Mouse (Mus musculus) spleen, adult 18-20 months (tissue): ENCODE measurements around the gene Cnnm1.
A peak's percentile ranks its signal among the peaks of the same experiment; 100 is the strongest.

Source experiments
- DNase-seq, 2 experiments: peaks; one replicate each; pipeline ENCODE4 v3.0.0; 2022; ENCODE audit warnings: mixed read lengths in 2 of 2

Cnnm1 gene

DNA sequence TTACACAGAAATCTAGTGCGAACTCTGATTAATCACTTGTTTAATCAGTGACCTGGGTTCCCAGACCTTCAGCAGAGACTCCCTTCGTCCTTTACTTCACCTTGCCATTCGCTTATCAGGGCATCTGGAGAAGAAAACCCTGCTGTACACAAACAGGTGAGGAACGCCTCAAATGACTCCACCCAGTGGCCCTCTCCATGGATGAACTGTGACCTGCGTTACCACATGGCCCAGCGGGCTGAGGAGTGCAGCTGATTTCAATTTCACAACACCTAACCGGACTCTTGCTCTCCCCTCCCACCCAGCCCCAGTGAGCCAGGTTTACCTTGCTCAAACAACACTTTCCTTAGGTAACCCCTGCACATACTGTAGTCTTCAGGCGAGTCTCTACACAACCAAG, 73.6 kb downstream of the Cnnm1 start:
- no peak for DNase-seq

DNA sequence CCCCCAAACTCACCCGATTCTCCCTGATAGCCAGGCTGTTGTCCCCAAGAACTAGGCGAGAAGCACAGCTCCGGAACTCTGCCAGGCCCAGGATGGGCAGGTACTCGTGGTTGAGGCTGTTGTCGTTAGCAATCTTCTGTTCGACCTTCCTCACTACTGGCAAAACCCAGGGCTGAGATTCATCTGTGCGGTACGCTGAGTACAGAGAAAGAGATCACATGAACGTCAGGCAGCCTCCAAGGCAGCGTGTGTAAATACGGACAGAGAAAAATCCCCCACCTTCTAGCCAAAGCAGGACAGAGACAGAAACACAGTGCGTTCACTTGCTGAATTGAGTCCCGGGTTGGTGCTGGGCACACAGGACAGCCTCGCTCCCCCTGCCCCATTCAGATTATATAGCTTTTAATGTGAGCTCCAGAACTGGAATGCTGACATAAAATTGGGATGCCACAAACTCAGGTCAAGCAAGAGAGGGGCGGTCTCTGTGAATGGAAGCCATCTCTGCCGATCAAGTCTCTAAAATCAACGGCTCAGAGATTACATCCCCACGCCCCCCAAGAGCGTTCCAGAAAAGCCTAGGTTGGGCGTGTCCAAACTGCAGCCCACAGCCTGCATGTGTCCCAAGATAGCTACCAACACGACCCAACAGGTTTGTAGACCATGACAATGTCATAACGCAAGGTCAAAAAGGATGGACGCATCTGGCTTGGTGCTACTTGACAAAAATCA, 75.6 kb downstream of the Cnnm1 start:
- DNase-seq, result no peak

DNA sequence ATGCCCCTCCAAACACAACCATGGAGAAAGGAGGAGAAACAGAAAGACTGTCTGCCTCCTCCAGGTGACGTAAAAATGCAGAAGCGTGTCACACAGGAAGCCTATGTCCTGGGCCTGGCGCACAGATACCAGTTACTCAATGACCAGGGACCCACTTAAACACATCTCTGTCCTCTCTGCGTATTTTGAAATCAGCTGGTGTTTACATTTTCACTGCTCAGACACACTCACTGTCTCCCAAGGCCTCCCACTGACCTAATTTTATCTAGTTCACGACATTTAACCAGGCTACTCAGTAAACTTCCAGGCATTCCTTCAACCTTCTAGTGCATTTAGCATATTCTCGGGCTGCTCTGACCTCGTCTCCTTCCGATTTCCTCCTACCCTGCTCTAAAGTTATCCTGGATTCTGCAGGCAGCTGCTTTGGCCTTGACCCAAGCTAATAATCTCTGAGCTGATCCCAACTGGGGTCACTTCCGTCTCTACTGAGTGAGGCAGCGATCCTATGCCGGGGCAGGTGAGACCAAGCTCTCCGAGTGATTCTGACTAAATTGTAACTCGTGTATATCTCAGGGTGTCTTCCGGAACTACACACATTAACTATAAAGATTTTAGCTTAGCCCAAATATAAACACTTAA, 76.3 kb downstream of the Cnnm1 start:
- no peak for DNase-seq

DNA sequence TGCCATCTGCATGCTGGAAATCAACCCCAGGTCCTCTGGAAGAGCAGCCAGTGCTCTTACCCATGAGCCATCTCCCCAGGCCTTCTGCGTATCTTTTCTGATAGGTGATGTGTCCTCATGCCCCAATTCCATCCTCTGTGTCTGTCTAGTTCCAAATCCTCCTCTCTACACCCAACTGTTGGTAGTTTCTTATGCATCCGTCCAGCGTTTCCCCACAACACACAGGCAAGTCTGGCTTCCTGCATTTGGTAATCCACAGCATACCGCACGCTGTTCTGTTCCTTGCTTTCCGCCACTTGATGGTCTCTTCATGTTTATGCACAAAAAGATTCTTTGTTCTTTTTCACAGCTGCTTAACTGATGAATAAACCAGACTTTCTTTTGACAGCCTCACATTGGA, 77.1 kb downstream of the Cnnm1 start:
- DNase-seq, result no peak

DNA sequence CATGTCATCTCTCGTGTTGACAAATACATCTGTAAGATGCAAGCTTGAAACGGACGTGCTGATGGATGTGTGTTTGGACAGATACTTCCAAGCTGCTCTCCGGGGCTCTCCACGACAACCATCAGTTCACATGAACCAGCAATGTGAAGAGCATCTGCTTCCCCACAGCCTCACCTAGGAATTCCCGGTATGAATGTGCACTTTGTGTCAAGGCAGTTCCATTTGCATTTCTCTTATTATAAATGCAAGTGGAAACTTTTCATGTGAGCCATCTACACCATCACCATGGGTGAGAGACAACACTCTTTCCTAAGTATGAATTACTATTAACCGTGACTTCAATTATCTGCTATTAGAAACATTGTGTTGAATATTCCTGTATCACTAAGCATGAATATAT, 77.6 kb downstream of the Cnnm1 start:
- DNase-seq, result no peak

DNA sequence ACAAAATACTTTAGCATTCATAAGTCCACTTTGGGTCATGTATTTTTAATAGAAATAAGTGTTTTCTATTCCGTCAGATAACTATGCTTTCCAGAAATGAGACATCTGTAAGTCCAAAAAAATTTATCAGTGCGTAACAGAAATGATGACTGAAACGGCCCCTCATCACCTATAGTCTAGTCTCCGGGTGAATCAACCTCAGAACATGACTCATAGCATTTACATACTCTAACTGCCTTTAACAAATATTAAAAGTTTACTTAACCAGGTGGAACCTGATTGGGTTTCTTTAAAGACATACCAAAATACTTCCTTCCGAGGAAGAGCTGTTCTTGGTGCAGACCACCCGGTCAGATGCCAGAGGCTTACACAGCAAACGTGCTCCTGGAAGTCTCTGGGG, 78.0 kb downstream of the Cnnm1 start:
- no peak for DNase-seq

DNA sequence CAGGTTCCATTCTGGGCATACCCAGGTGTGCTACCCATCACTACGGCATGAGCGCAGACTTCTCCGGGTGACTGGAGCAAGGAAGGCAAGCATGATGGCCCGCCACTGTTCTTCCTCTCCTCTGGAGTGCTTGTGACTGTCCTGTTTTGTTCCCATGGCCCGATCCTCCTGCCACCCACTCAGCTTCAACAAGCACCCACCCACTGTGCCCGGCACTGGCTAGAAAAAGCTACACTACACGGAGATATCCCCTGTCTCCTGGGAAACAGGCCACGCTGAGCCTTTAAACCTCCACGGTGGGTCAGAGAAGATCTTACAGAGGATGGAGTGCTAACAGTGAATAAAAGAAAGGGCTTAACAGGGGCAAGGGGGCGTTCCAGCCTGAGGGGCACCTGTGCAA, 79.0 kb downstream of the Cnnm1 start:
- DNase-seq, result no peak

DNA sequence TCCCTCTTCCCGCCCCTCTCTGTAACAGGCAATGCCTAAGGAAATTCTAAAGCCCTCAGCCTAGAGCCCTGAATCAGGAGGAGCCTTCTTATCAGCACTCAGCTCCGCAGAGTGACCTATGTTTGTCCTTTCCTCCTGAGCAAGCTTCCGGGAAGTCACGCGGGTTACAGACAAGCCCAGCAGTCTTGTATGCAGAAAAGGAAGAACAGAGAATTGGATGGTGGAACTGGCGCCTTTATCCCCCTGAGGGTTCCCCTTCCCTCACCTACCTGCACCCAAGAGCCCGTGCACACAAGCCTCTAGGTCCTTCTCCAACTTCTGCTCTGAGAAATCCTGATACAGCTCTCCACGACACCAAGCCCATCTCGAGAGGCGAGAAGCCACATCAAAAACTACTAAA, 80.2 kb downstream of the Cnnm1 start:
- DNase-seq, result no peak

GRCm38 (mm10) chr19:43521362-43521761, 81.1 kb downstream of the Cnnm1 start:
- DNase-seq, result no peak

- no peak for DNase-seq
Observed at GRCm38 (mm10) chr19:43521996-43522395, 81.8 kb downstream of the Cnnm1 start.

DNA sequence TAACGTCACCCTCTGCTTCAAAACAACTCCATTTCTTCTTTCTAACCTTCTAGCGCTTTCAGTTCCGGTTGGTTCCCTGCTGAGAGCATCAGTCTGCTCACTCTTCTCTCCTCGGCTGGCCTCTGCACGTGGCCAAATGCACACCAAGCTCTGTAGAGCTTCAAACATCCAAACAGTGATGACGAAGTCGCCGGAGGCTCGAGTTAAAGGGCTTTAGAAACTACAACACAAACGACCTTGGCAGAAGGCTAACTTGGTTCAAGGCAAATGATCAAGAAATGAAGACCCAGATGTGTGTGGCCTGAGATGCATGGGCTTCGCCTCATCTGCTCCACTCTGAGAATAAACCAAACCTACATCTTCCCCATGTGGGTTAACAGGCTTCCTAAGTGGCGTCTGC, 83.3 kb downstream of the Cnnm1 start:
- DNase-seq, result peak; percentile 15 to 23

- peak; percentile 83 to 84 for DNase-seq
Observed at GRCm38 (mm10) chr19:43524187-43525103, 84.2 kb downstream of the Cnnm1 start, which contains the start of gene Got1. TSS of gene Got1 (minus strand) at chr19:43524605.

GRCm38 (mm10) chr19:43525104-43525482, 84.9 kb downstream of the Cnnm1 start:
- no peak for DNase-seq

DNA sequence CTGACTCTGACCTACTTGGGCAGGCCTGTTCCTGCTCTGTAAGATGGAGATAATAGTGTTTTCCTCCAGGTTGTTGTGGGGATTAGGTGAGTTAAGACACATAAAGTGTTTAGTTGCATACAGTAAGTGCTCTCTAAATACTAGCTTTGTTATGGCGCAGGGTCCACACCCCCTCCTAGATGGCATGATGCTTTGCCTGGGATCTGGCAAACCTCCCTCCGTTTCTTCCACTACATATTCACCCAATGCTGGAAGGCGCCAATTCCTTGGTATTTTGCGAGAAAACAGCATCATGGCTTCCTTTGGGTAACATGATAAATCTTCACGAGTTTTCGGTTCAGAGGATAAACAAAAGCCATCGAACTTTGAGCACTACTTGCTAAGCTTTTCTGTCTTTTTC, 85.3 kb downstream of the Cnnm1 start:
- DNase-seq, result no peak

DNA sequence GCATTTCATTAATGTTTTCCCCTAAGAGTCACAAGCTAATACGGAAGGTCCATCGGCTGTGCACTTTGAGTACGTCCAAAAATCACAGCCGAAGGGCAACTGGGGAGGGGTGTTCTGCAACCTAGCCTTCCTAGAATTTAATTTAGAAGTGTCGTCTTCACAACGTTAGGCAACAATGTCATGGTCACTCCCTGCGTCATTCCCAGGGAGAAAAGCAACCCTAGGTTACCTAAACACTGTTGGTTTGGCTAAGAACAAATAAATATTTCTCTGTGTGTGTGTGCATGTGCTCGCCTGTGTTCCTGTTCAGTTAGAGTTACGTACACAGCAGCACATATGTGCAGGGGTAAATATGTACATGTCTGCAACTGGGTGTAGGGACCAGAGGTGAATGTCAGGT, 85.8 kb downstream of the Cnnm1 start:
- DNase-seq, result no peak

DNA sequence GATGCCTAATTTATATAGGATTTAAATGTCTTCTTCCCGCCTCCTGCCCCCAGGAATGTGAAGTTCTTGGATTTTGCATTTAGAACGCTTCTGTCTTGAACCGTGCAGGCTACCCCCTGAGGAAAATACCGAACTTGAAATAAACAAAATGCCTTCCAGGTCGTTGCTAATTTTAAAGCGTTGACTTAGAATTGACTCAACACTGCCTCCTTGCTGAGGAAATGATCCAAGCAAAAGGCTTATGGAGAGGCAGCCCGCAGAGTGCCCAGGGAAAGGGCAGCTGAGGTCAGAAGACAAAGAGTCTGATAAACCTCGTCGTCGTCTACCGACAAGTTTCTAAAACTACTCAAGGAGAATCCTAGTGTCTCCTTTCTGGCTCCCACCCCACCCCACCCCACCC, 86.9 kb downstream of the Cnnm1 start:
- no peak for DNase-seq

DNA sequence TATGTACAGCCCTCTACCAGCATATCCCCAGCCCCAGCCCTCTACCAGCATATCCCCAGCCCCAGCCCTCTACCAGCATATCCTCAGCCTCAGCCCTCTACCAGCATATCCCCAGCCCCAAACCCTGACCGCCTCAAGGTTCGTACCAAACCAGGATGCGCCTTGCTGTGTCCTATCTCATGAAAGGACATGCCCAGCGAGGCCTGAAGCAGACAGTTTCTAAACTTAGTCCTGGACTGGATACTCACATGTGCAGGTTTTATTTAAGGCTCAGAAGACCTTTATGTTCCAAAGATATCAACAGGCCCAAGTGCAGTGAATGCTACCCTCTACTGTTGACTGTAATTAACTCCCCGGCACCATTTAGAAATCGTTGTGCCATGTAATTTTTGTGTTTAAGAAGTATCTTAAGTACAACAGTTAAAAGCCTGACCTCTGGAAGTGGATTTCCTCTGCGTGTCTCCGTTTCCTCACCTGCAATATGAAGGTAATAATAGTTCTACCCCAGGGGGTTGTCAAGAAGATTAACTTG, 87.9 kb downstream of the Cnnm1 start:
- no peak for DNase-seq

GRCm38 (mm10) chr19:43530197-43530770, 90.0 kb downstream of the Cnnm1 start:
- DNase-seq, result peak; percentile 40 to 45

DNA sequence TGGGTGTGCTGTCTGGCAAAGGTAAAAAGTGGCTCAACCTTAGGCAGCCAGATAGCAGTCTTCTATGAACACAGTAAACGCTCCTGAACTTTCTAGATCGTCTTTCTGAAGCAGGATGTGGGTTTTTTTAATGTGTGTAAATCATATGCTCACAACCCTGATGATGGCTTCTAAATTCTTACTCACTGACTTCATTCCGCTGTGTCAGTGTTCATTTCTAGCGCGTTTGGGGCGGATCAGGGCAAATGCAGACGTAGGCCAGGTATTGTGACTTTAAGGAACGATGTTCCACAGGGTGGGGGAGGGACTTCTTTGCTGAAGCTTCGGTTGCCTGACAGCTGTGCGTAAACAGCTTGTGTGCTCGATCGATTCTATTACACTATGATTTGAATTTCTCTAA, 90.7 kb downstream of the Cnnm1 start:
- no peak for DNase-seq

DNA sequence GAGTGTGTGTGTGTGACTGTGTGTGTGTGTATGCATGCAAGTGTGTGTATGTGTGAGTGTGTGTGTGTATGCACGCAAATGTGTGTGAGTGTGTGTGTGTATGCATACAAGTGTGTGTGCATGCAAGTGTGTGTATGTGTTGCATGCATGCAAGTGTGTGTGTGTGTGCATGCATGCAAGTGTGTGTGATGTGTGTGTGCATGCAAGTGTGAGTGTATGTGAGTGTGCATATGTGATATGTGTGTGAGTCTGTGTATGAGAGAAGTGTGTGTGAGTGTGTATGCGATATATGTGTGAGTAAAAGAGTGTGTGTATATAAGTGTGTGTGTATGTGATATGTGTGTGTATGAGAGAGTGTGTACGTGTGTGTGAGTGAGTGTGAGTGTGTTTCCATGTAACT, 95.1 kb downstream of the Cnnm1 start:
- no peak for DNase-seq

DNA sequence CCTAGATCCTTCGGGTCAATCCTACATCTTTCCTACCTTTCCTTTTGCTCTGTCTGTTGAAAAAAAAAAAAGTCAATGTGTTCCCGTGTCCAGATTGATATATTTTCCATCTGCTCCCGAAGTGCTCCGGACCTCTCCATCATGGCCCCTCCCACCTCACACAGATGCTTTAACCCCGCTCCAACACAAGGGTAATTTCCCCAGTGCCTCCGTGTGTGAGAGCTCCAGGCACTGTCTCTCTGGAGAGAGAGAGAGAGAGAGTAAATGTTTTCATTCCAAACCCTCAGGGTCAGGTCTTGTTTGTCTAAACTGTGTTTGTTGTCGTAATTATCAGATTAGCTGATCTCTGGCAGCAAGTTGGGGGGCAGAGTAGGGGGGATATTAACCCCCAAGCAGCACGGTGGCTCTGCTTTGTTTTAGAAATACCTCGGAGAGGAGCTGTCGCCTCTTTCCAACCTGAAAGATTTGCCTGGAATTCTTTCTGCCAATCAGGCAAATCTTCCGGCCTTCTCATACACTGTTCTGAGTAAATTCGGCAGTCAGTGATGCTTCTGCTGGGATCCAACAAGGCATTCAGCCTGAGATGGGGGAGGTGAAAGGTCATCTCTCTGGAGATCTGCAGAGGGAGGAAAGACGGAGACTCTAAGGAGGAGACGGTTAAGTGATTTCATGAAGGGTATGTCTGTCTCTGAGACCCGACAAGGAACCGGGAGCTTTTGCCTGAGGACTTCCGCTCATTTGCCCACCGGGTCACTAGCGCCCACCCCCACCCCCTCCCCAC, 106.3 kb downstream of the Cnnm1 start:
- no peak for DNase-seq
